Mouse (Mus musculus) embryo, embryonic 9.5 days (tissue): ENCODE data around the gene Abhd18.

ENCODE experiments used
- DNase-seq: peaks from one replicate; pipeline ENCODE4 v3.0.0-alpha.2; 2017; ENCODE audit errors: extremely low spot score

The Abhd18 gene

DNA sequence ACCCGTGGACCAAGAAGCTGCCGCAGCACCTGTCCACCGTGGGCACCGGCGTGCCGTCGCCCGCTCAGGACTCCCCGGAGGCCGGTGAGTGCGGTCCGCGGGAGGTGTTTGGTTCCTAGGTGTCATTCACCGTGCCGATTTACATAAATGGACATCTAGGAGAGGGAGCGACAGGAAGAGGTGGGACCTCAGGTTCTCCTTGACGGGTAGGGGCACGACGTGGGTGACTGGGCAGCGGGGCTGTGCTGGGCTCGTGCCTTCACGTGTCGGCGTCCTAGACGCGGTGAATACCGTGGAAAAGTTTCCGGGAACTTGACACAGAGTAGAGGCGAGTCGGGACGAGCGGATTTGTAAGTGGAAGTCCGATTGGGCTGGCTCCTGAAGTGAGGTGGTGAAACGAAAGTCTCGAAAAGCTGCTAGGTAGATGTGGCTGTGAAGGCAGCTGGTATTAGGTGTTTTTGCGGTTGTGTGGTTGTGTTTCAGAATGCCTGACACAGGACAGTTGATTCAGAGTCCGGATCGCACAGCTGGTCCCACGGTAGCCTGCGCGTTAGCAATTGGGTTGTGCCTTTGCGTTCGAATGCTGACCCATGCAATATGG is 103.9 kb downstream of the Abhd18 start:
- peak; percentile 54 for DNase-seq

DNA sequence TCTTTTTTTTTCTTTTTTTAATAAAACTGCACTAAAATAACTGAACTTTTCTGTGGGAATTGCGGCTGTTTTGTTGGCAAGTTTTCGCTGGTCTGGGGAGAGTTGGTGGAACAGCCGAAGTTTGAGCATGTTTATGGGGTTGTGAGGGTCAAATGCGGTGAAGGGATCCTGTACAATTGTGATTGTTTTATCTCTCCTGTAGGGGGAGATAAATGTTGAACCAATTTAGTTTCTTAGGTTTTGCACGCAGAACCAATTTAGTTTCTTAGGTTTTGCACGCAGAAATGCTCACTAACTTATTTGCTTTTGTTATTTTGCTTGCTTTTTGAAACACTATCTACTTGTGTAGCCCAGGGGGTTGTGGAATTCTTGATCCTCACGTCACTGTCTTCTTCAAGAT is 104.6 kb downstream of the Abhd18 start:
- DNase-seq = peak; percentile 12

DNA sequence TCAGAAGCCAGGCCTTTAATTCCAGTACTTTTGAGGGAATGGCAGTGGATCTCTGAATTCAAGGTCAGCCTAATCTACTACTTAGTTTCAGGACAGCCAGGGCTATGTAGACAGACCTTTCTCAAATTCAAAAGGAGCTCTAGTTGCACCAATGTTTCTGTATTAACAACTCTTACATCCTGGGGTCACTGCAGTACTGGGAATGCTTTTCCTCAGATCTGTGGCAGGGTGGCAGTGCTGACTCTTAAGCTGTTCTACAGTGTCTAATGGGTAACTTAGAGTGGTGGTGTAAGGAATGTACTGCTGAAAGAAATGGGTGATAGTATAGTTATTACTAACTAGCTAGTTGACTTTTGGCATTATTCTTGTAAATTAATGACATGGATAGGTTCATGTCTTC is 105.8 kb downstream of the Abhd18 start:
- no peak for DNase-seq

DNA sequence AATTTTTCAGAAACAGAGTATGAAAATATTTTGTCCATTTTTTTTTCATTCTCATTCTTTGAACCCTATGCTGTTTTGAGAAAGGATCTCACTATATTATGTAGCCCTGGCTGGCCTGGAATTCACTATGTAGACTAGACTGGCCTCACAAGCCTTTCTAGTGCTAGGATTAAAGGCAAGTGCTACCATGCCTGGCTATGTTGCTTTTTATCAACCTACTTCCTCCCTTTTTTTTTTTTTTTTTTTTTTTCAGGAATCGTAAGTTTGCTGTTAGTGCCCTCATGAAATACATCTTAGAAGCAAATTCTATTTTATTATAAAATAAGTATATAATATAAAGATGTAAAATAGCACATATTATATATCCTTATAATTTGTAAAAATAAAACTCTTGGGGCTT is 108.0 kb downstream of the Abhd18 start:
- DNase-seq = no peak

DNA sequence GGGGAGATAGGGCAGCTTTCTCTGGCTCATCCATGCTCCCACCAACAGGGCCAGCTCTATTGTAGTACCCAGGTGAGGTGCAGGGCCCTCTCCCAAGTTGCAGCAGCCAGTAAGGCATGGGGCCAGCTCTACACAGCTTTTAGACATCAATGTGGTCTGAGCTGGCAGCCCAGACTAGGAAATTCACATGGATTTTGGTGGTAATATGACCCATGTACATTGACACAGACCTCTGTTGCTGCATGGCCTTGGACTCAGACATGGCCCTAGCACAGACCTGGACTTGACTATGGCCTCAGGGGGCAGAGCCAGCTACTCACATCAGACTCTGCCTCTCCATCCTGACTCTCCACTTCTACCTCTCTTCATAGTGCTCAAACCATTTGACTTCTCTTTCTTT is 112.1 kb downstream of the Abhd18 start:
- no peak for DNase-seq

DNA sequence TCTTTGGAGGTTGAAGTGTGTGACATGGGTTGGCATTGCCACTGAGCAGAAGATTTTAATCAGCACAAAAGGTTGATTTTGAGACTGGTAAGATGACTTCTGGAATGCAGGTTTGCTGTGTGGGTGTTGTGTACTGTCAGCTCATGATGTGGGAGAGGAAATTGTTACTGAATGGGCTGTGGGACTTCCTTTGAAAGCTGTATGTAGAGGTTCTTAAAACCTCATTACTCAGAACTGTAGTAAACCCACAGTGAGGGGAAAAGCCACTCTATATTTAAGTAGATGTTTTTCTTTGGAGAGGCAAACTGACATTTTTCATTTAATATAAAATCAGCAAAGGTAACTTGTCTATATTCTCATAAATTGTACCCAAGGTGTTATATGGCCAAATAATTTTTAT is 134.0 kb downstream of the Abhd18 start:
- DNase-seq = no peak

DNA sequence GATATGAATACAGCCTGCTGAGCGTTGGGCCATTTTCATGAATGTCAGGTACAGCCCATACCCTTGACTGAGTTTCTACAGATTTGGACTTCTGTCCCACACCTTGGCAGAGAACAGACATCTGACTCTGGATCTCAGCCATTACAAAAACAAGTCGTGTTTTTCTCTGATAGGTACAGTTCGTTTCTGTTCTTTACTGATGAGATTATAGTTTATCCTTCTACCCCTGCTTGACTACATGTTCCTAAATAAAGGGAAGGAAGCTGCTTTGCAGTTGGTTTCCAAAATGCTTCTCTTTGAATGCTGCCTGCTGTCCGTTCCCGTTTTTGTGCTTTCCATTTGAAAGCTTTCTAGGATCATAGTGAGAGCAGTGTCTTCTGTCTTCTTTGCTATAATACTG is 140.8 kb downstream of the Abhd18 start:
- no peak for DNase-seq
